Mouse (Mus musculus): Measurements from ENCODE around the gene Mospd3.

The Mospd3 gene

DNA sequence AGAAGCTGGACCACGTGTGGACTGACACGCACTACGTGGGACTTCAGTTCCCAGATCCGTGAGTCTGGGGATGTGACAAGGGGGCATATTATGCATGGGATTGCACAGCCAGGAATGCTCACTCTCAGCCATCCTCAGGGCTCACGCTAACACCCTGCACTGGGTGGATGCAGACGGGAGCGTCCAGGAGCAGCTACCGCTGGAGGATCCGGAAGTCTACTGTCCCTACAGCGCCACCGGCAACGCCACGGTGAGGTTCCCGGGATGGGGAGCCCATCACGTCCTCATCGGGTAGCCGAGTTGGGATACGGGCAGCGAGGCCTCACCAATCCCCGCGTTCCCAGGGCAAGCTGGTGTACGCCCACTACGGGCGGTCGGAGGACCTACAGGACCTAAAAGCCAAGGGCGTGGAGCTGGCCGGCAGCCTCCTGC, 26.4 kb downstream of the Mospd3 start:
- in situ Hi-C loops (cut with MseI, MboI), result no loop called here

DNA sequence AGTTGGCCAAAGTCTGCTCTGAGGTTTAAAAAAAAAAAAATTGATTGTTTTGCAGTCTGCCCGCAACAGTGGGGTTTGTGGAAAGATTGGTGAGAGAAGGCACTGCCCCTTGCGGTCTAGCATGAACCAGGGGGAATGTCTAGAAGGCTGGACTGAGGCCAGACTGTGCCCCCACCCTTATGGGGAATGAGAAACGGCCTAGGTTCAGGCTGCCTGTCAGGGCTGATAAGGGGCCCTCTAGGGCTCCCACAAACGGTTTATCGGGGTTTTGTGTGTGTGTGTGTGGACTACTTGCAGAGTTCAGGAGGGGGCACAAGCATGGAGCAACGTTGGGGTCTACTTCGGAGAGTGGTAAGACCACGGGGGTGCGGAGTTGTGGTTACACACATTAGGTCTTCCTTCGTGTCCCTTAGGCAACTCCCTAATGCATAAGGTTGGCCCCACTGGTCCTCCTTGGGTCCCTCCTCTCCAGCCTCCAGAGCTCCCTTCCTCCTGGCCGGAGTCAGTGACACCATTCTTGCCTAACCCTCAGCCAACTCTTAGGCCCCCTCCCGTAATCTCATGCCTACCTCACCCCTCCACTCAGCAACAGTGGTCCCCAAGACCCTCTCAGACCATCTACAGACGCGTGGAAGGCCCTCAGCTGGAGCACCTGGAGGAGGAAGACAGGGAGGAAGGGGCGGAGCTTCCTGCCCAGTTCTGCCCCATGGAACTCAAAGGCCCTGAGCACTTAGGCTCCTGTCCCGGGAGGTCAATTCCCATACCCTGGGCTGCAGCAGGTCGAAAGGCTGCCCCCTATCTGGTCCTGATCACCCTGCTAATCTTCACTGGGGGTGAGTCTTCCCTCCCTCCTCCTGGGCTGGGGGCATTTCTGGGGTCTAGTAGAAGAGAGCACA, 29.9 kb downstream of the Mospd3 start:
- in situ Hi-C loops (cut with MseI, MboI), result no loop called here

DNA sequence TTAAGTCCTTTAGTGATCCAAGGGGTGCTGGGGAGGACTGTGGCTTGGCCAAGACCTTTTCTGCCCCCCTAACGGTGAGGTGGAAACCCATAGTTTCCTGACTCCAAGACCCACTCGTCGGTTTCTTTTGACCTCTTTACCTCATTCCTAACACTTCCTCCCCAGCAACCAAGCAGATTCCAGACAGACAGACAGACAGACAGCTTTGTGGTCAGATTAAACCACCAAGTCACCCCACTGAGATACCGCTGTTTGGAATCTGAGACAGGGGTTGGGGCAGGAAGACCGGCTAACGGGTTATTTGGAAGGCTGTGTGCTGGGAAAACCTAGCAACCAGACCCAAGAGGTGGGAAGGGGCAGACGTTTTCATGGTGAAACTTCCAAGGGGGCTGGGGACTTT, 30.7 kb downstream of the Mospd3 start:
- in situ Hi-C loops (cut with MseI, MboI), result no loop called here

DNA sequence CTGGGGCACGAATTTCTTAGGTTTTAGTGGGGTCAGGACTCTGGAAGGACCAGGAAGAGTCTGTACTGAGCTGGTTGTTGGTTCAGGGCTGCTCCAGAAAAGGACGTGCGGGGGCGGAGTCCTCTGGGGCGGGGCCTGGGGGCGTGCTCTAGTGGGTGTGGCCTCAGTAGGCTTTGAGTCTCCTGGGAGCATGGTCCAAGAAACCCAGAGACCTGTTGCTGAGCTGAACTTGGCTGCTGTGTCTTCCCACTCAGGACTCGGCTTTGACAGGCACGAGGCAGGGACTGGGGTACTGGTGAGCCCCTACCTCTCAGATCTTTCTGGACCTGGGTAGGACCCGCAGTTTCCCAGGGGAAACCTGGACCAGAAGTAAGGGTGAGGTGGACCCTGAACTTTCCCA, 31.2 kb downstream of the Mospd3 start, which contains the start of gene Tfr2:
Gene Tfr2, plus strand, starts transcription at position 176 of the 400 bp plus-strand sequence.
- in situ Hi-C loops (cut with MseI, MboI), result no loop called here

DNA sequence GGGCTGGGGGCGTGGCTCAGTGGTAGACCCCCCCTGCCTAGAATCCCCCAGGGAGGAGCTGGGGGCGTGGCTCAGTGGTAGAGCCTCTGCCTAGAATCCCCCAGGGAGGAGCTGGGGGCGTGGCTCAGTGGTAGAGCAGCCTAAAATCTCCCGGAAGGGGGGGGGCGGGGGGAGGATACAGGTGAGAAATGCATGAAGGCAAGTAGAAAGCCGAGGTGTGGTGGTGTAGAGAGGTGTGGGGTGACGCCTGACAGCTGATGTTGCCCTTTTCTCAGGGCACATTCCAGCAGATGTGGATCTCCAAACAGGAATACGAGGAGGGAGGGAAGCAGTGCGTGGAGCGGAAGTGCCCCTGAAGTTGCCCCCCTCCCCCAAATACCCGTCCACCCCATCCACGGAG, 31.8 kb downstream of the Mospd3 start:
- in situ Hi-C loops (cut with MseI, MboI), result no loop called here

DNA sequence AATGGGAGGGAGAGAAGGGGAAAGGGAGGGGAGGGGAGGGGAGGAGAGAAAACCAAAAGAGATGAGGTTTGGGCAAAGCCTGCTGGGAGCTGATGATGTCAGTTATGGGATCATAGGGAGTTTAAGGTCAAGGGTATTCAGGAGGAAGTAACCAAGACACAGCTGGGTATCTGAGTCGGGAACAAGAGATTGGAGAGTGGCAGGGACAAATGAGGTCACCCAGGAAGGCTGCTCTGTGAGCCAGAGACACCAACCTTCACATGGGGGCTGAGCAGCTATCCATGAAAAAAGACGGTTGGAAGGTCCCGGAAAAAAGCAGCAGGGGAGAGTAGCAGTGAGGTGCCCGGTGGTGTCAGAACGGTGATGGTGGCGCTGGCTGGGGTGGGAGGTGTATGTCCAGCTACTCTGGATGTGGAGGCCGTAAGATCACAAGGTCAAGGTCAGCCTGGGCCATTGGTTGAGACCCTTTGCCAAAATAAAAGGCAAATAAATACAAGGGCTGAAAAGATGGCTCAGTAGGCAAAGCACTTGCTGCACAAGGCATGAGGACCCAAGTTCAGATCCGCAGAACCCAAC, 32.5 kb downstream of the Mospd3 start:
- in situ Hi-C loops (cut with MseI, MboI), result no loop called here

DNA sequence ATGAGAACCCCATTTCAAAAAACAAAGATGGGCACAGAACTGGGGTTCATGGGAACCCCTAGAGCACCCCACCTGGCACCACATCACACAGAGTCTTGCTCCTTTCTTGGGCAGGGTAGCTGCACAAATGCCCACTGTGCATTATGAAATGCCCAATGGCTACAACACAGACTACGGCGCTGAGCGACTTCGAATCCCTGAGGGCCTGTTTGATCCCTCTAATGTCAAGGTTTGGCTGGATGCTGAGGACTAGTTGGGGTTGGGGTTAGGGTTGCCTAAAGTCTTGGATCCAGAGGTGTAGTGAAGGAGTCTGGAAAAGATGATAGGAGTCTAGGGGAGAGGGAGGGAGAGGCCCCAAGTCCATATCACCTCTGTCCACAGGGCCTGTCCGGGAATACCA, 34.4 kb downstream of the Mospd3 start:
- in situ Hi-C loops (cut with MseI, MboI), result no loop called here

DNA sequence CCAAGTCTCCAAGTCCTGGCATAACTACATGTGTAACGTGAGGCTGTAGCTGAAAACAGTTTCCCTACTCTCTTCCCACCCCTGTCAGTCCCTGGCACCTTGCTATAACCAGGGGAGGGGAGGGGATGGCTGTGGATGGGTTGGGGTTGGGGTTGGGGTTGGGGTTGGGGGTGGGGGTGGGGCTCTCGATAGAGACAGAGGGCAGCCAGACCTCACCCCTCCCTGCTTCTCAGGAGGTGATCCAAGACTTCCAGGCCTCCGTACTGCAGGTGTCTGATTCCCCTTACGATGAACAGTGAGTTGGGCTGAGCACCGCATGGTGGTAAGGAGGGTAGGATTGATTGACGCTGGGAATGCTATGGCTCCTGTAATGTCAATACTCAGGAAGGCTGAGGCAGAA, 35.1 kb downstream of the Mospd3 start:
- in situ Hi-C loops (cut with MseI, MboI), result no loop called here

DNA sequence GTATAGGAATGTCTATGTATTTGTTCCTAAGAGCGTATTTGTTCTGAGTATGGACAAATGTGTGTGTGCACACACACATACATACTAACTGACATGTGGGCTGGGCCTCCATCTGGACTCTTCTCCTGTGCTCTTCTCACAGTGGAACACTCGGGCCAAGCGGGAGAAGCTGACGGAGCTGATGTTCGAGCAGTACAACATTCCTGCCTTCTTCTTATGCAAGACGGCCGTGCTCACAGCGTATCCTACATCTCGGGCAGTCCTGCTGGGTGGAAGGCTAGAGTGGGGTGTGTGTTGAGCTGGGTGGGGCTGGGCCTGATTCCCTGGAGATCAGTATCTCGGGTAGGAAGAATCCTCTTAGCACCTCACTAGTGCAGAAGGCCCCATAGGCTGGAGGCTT, 37.9 kb downstream of the Mospd3 start:
- in situ Hi-C loops (cut with MseI, MboI), result no loop called here

DNA sequence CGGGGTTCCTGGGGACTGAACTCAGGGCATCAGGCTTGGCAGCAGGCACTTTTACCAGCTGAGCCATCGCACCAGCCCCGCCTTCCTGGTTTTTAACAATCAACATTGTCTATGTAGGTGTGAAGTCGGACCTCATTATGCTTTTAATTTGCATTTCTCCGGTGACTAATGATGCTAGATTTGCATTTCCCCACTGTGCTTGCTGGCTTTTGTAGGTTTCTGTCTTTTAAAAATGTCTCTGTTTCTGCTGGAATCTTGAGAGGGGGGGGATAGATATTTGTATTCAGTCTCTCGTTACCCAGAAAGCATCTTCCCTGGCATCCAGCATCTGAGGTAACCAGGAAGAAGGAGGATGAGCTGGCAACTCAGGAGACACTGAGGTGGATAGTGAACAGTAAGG, 39.3 kb downstream of the Mospd3 start:
- in situ Hi-C loops (cut with MseI, MboI), result no loop called here

DNA sequence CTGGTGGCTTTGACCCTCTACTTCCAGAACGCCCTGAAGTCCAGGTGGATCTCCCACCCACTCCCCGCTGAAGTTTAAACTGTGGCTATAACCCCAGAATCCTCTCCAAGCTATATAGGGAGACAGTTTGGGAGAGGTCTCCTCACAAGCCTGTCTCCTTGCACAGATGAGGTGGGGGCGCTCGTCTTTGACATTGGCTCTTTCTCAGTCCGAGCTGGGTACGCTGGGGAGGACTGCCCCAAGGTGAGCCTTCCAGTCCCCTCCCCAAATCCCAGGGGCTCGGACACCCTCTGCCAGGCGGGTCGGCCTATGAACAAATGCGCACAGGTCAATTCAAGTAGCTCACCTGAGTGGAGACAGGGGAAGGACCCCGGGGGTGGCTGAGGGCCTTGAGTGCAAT, 47.0 kb downstream of the Mospd3 start:
- in situ Hi-C loops (cut with MseI, MboI), result no loop called here

DNA sequence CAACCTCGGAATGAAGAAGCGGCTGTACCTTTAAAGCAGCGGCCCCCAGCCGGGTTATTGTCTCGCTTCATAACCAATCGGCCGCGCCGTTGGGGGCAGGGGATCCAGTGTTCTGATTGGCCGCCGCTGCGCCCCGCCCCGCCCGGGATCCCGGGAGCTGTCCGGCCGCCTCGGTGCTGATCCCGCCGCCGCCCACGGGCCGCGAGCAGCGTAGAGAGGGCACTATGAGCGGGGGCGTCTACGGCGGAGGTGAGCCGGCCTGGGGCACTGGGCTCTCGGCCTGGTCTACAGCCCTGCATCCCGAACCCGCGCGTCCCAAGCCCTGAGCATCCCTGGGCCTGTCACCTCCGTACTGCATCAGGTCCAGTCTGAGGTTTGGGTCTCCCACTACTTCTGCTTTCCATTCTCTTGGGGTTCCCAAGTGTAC, 47.4 kb downstream of the Mospd3 start, which contains the start of gene Actl6b:
Gene Actl6b, plus strand, starts transcription at position 107 of the 427 bp plus-strand sequence.
- in situ Hi-C loops (cut with MseI, MboI), result no loop called here

DNA sequence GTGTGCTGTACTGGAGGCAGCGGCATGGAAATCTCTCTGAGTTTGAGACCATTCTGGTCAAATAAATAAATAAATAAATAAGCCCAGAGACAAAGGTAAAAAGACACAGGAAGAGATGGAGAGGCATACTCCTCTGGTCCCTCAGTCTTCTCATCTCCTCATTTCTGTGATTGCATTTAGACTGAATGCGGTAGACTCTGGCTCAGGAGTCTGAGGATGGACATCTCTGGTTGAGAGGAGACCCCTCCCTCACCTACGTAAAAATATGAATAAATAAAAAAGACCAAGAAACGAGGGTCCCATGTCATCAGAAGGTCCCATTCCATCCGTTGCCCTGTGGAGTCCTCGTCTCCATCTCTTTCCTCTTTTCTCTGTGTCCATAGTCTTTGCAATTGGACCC, 47.9 kb downstream of the Mospd3 start:
- in situ Hi-C loops (cut with MseI, MboI), result no loop called here

DNA sequence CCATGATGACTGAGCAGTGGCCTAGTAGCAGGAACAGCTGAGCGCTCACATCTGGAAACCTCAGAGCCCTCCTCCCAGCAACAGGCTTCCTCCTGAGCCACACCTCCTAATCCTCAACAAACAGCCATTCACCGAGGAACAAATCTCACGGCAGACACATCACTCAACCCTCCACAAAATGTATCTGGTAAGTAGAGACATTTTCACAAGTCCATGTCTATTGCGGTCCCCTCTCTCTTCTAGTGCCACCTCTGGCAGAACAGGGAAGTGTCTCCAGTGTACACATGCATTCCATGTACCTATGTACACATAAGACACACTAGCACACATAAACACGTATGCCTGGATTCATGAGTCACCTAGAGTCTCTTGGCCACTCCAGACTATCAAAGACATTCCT, 49.7 kb downstream of the Mospd3 start:
- in situ Hi-C loops (cut with MseI, MboI), result no loop called here

DNA sequence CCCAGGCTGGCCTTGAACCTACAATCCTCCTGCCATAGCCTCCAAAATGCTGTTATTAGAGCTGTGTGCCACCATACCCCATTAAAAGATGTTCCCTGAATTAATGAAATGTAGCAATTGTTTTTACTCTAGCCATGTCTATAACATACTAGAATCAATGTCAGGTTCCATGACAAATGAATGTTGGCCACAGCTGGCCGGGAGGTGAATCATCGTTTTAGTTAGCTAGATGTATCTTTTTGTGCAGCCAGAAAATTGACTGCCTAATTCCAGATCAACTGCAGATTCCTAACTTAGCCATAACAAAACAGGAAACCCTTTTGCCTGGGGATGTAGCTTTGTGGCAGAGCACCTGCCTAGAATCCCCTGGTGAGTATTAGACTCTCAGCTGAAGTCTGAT, 51.0 kb downstream of the Mospd3 start:
- in situ Hi-C loops (cut with MseI, MboI), result no loop called here

All from mouse trophoblast stem cell (cell line).